Mouse (Mus musculus): ENCODE data around the gene Itgb6.

GRCm38 (mm10) chr2:60627952-60628351 is 94.5 kb downstream of the Itgb6 start:
- TF ChIP-seq GATA1 (IDR thresholded peaks at IDR 0.05; ENCODE audit: borderline replicate concordance, low read length) = no peak
- TF ChIP-seq FLI1 (IDR thresholded peaks at IDR 0.05; ENCODE audit: low read length) = no peak

All from megakaryocyte, embryonic 14.5 days (primary cell).